Mouse (Mus musculus): ENCODE measurements around the gene Jarid2.

Jarid2 gene

DNA sequence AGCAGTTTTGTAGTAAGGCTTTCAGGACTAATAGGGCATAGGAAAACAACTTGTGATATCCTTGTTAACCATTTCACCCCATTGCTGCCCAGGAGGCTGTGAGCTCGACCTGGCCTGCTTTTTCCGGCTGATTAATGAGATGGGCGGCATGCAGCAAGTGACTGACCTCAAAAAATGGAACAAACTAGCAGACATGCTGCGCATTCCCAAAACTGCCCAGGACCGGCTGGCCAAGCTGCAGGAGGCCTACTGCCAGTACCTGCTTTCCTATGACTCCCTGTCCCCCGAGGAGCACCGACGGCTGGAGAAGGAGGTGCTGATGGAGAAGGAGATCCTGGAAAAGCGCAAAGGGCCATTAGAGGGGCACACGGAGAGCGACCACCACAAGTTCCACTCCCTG is 176.9 kb downstream of the Jarid2 start:
- no peak for TF ChIP-seq GATA4 (IDR thresholded peaks at IDR 0.05; ENCODE audit: insufficient replicate concordance, low read length)

DNA sequence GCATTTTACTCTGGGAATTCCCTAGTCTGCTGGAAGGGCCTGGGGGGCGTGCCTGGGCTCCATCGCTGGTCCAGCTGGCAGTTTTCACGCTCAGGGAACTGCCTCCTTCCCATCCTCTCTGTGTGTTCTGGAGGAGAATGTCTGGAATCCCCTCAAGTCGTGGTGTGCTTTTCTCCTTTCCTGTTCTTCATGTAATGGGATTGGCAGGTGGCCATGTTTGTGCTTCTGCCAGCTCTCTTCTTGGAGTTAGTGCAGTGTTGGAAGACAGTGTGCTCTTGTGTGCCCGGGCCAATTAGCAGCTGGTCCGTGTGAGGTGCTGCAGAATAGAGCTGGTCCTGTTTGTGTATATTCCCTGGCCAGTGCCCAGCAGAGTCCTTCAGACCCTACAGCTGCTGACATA is 178.4 kb downstream of the Jarid2 start:
- no peak for TF ChIP-seq GATA4 (IDR thresholded peaks at IDR 0.05; ENCODE audit: insufficient replicate concordance, low read length)

DNA sequence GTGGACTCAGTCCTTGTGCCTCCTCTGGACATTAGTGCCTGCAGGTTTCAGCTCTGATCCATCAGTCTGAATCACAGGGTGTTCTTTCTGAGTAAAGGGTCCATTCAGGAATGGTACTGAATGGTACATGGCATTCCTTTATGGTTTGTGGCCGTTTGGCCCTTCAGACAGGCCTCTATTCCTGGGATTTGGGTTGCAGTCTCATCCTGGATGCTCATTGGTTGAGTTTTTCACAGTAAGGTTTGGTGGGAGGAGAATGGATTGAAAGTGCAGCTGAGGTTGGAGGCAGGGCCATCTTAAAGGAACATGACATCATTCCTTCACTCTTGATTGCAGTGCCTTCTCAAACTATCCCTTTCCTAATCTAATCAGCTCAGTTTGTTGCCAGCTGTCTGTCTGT is 179.5 kb downstream of the Jarid2 start:
- no peak for TF ChIP-seq GATA4 (IDR thresholded peaks at IDR 0.05; ENCODE audit: insufficient replicate concordance, low read length)

DNA sequence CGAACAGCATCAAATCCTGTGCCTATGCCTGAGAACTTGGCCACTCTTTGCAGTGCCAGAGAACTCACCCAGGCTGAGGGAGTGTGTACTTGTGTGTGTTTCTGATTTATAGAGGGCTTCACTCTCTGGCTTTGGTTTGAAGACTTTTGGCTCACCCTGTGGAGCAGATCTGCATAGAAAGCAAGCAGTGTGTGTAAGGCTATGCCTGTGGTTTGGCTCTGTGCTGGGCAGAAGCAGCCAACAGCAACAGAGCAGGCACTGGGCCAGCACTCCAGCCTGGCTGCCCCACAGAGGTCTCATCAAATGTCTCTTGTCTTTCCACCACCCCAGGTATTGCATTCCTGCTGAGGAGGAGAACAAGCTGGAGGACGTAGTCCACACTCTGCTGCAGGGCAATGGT is 183.6 kb downstream of the Jarid2 start:
- TF ChIP-seq GATA4 (IDR thresholded peaks at IDR 0.05; ENCODE audit: insufficient replicate concordance, low read length): no peak

DNA sequence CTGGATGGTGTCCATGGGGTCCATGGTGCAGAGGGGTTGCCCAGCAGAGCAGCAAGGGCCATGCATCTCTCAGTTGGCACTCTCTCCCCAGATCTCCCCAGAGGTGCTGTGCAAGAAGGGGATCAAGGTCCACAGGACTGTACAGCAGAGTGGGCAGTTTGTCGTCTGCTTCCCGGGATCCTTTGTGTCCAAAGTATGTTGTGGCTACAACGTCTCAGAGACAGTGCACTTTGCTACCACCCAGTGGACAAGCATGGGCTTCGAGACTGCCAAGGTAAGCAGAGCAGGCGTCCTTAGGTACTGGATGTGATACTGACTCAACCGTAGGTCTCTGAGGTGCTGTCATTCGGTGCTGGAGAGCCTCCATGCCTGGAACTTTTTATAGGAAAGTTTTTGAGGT is 184.3 kb downstream of the Jarid2 start:
- TF ChIP-seq GATA4 (IDR thresholded peaks at IDR 0.05; ENCODE audit: insufficient replicate concordance, low read length): no peak

DNA sequence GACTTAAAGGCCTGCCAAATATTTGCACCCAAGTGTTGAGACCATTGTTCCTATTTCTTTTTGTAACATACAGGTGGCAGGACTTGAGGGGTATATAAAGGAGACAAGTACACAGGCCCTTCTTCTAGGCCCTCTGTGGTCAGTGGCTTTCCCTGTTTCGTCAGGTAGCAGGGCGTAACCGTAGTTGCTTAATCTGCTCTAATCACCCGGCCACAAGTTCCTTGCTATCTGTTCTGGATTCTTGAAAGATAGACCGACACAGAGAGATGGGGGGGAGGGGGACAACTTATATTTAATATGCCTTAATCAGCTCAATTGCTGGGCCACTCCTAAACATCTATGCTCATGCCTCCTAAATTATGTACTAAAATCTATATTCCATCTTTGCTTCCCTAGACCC is 186.1 kb downstream of the Jarid2 start:
- TF ChIP-seq GATA4 (IDR thresholded peaks at IDR 0.05; ENCODE audit: insufficient replicate concordance, low read length): no peak

DNA sequence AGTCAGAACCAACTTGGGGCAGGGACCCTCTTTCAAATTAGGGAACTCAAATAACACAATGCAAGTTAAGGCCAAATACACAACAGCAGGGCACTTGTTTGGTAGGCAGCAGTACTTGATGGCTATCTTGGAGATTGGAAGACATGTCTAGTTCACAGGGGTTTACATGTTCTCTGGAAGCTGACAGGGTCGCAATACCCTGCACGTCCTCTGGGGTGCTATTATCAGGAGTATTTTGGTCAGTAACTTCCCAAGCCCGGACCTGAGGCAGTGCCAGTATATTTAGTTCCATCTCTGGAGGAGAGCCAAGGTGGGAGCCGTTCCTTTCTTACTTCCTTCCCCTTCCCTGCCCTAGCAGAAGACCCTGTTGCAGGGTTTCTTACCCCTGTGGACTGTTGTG is 186.7 kb downstream of the Jarid2 start:
- TF ChIP-seq GATA4 (IDR thresholded peaks at IDR 0.05; ENCODE audit: insufficient replicate concordance, low read length): no peak

DNA sequence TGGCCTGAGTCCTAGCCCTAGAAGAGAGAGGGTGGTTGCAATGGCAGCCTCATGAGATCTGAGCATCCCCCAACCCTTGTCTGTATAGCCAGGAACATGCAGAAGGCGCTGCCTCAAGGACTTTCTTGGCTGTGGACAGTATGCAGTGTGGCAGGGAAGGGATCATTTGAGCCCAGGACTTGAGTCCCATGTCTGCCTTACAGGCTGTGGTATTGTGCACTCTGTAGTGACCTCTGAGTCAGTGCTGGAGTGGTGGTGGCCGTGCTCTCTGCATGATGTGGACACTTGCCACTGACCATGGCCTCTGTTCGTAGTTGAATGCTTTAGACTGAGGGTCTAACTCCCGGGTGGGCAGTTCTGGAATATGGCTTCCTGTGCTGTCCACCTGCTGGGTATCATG is 187.9 kb downstream of the Jarid2 start:
- TF ChIP-seq GATA4 (IDR thresholded peaks at IDR 0.05; ENCODE audit: insufficient replicate concordance, low read length): no peak

DNA sequence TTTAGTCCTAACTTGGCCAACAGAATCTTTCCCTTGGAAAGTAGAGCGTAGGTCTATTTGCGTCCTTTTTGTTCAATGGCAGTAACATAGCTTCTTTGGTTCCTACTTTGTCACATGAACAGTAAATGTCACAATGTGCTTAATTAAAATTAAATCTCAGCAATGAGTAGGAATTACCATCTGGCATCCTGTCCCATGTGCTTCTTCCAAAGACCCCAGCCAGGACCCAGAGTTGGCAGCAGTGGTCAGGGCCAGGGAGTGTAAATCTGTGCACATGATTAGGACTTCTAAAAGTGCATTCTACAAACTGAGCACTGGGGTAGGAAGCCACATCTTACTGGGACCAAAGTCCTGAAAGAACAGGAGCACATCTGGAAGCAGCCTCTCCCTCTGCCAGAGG is 189.0 kb downstream of the Jarid2 start:
- TF ChIP-seq GATA4 (IDR thresholded peaks at IDR 0.05; ENCODE audit: insufficient replicate concordance, low read length): no peak

DNA sequence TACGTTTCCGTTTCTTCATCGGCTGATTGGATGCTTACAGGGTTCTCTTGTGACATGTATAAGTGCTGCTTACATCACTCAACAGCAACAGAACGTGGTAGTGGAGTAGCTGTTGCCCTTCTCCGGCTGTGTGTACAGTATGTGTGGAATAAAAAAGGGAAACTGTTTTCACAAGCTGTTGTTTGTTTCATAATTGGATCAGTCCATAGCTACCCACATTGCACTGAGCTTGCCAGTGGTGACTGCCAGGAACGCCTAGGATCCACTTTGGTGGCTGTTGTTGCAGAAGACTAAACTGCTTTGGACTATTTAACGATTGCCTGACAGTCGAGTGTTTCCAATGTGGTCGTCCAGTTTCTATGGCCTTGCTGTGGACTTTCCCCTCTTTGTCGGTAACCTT is 191.8 kb downstream of the Jarid2 start:
- no peak for TF ChIP-seq GATA4 (IDR thresholded peaks at IDR 0.05; ENCODE audit: insufficient replicate concordance, low read length)

DNA sequence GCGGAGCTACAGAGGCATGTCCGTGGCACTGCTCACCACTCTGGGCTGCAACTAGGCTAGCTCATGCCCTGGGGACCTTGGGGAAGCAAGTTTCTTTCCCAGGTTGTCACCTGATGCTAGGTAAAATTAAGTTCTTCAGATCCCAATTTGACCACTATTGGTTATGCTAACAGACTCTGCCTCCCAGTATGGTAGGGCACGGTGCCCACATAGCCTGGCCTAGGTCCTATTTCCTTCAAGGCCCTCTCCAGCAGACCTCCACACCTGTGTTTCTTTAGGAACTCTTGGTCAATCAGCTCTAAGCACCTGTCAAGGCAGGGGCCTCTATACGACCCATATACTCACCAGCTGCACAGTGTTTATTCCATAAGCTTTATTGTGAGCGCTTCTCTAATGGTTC is 192.4 kb downstream of the Jarid2 start:
- no peak for TF ChIP-seq GATA4 (IDR thresholded peaks at IDR 0.05; ENCODE audit: insufficient replicate concordance, low read length)

DNA sequence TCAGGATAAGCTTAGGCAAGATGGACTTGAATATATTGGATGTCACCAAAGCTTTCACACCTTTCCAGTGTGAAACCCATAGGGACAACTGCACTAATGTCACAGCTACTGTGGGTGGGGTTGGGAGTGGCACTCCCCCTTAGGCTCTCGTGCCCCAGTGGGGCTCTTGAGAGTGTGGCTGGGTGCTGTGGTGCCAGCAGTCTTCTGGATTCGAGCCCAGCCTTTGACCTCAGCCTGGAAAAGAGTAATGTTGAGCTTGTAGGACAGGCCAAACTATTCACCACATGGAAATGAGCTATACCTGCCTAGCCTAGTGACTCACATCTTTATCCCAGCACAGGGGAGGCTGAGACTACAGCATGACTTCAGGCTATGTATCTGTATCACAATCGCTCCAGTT is 194.8 kb downstream of the Jarid2 start:
- no peak for TF ChIP-seq GATA4 (IDR thresholded peaks at IDR 0.05; ENCODE audit: insufficient replicate concordance, low read length)

DNA sequence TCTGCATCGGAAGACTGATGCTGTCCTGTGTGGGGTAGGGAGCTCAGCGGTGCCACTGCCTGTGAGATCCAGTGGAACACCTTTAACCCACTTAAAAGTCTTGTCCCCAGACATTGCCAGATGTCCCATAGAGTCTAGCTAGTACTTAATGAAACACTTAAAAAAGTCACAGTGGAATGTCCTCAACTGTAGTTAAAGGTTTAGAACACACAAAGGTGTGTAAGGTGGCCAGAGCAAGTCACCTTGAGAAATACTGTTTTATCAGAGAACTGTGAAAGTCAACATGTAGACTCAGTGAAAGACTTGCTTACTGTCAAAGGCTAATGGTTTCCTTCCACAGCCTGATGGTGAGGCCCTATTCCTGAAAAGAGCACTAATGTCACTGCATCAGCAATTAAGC is 195.9 kb downstream of the Jarid2 start:
- TF ChIP-seq GATA4 (IDR thresholded peaks at IDR 0.05; ENCODE audit: insufficient replicate concordance, low read length): no peak

DNA sequence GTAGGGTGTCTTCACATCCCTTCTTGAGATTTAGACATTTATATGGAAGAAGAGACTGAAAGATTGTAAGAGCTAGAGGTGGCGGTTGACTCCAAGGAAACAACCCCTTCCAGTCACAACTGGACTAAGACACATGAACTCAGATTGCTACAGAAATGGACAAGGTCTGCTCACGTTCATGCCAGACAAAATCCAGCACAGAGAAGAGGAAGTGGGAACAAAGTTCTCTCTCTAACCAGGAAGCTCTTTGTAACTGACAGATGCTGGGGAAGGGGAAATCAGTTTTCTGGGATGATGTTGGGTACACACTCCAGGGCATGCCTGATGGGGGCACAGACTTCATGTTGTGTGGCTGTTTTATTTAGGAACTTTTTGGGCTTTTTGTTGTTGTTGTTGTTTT is 197.0 kb downstream of the Jarid2 start:
- no peak for TF ChIP-seq GATA4 (IDR thresholded peaks at IDR 0.05; ENCODE audit: insufficient replicate concordance, low read length)

DNA sequence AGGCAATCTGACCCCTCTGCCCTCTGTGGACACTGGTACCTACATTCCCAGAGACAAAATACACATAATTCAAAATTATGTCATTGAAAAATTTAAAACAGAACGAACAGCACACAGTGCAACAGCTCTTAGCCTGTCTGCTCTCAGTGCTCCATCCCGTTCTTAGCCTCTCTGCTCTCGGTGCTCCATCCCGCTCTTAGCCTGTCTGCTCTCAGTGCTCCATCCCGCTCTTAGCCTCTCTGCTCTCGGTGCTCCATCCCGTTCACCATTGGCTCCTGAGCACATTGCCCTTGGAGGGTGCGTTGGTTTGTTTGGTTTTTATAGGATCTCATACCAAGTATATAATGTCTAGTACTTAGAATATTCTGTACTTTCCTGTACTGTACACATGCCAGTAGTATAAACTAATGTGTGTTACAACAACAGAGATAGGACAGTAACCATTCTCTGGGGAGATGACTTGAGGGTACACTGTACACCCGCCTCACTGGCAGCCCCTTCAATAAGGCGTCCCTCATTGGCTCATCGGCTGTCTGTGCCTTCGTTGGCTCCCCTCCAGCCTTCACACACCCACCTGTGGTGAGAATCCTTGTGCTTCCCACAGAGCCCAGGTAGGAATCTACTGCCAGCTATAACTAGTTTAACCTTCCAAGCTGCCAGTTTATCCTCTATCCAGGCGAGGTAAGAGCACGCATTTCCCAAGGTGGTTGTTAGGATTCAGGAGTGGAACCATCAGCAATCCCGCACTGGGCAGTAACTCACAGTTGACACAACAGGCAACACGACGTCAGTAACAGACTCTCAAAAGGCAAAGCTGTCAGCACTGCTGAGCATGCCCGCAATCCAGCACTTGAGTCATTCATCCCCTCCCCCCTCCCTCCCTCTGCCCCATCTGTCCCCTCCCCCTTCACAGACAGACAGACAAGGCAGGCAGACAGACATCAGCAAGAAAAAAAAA is 203.3 kb downstream of the Jarid2 start:
- TF ChIP-seq GATA4 (IDR thresholded peaks at IDR 0.05; ENCODE audit: insufficient replicate concordance, low read length): no peak

DNA sequence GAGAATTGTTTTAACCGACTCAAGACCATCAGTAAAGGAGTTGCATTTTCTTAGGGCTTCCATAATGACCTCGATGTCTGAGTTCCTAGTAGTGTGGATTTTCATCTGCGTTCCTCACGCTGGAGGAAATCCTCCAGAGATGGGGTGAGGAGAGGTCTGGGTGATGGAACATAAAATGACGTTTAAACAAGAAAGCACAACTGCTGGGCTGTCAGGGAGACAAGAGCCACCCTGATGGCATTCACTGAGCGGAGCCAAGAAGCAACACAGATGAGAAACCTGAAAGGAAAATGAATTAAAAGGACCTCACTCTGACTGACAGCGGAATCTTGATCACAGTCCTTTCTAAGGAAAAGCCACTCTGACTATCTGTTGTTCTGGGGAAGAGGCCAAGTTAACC is 204.3 kb downstream of the Jarid2 start:
- no peak for TF ChIP-seq GATA4 (IDR thresholded peaks at IDR 0.05; ENCODE audit: insufficient replicate concordance, low read length)

DNA sequence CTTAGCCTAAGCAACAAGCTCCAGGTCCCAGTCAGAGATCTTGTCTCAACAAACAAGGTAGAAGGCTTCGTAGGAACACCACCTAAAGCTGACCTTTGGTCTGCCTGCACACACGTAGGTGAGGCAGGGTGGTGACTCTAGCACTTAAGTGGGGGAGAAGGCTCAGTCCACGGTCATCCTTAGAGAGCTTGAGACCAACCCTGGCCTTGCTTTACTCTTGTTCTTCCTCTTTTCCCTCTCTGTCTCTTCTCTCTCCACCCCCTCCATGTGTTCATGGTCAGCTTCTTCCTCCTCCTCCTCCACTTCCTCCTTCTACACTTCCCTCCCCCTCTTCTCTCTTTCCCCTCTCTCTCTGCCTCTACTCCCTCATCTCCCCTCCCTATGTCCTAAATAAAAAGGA is 208.4 kb downstream of the Jarid2 start:
- no peak for TF ChIP-seq GATA4 (IDR thresholded peaks at IDR 0.05; ENCODE audit: insufficient replicate concordance, low read length)

Data from liver, adult (tissue).